Mouse (Mus musculus): ENCODE results near the gene Slc39a1. TPM values are rescaled to one million over a fixed set of nuclear protein-coding genes. Genes with fewer than 3 reads are reported as not detected.
"Not testable (repeated sequence)": the region's sequence is repeated elsewhere in the genome, so short reads cannot be mapped to it uniquely, and the experiment has no call there.

The Slc39a1 gene
- polyA plus RNA-seq, 1 experiment: 55.0 TPM

GRCm38 (mm10) chr3:90265932-90266741, 18.2 kb downstream of the Slc39a1 start:
- no peak for DNase-seq (ENCODE audit: low spot score)

- DNase-seq (ENCODE audit: low spot score): no peak
These were observed 19.2 kb downstream of the Slc39a1 start for GRCm38 (mm10) chr3:90266901-90267775.

GRCm38 (mm10) chr3:90268190-90268589, 20.2 kb downstream of the Slc39a1 start:
- DNase-seq (ENCODE audit: low spot score): no peak

- no peak for DNase-seq (ENCODE audit: low spot score)
These were observed 21.0 kb downstream of the Slc39a1 start for GRCm38 (mm10) chr3:90268971-90269370.

- no peak for DNase-seq (ENCODE audit: low spot score)
These were observed 22.8 kb downstream of the Slc39a1 start for GRCm38 (mm10) chr3:90270784-90271183.

GRCm38 (mm10) chr3:90272170-90272569, 24.2 kb downstream of the Slc39a1 start:
- DNase-seq (ENCODE audit: low spot score): no peak

GRCm38 (mm10) chr3:90273855-90274254, 25.9 kb downstream of the Slc39a1 start:
- no peak for DNase-seq (ENCODE audit: low spot score)

- DNase-seq (ENCODE audit: low spot score): no peak
These were observed 27.3 kb downstream of the Slc39a1 start for GRCm38 (mm10) chr3:90275286-90275685.

GRCm38 (mm10) chr3:90276858-90277257, 28.9 kb downstream of the Slc39a1 start:
- DNase-seq (ENCODE audit: low spot score): no peak

- DNase-seq (ENCODE audit: low spot score): no peak
These were observed 29.8 kb downstream of the Slc39a1 start for GRCm38 (mm10) chr3:90277793-90278192.

GRCm38 (mm10) chr3:90278211-90278610, 30.2 kb downstream of the Slc39a1 start:
- DNase-seq (ENCODE audit: low spot score): no peak

GRCm38 (mm10) chr3:90279216-90279615, 31.2 kb downstream of the Slc39a1 start:
- no peak for DNase-seq (ENCODE audit: low spot score)

- no peak for DNase-seq (ENCODE audit: low spot score)
These were observed 31.8 kb downstream of the Slc39a1 start for GRCm38 (mm10) chr3:90279743-90280142.

- no peak for DNase-seq (ENCODE audit: low spot score)
These were observed 32.7 kb downstream of the Slc39a1 start for GRCm38 (mm10) chr3:90280708-90281107.

GRCm38 (mm10) chr3:90284150-90284549, 36.2 kb downstream of the Slc39a1 start:
- DNase-seq (ENCODE audit: low spot score): no peak

GRCm38 (mm10) chr3:90289403-90289802, 41.4 kb downstream of the Slc39a1 start:
- DNase-seq (ENCODE audit: low spot score): not testable (repeated sequence)

GRCm38 (mm10) chr3:90290602-90291001, 42.6 kb downstream of the Slc39a1 start:
- no peak for DNase-seq (ENCODE audit: low spot score)

- DNase-seq (ENCODE audit: low spot score): no peak
These were observed 44.0 kb downstream of the Slc39a1 start for GRCm38 (mm10) chr3:90291982-90292344.

- peak; percentile 90 for DNase-seq (ENCODE audit: low spot score)
These were observed 44.6 kb downstream of the Slc39a1 start, which contains the start of gene Gatad2b for GRCm38 (mm10) chr3:90292345-90293275. TSS of gene Gatad2b (plus strand) at chr3:90293178.

- peak; percentile 64 for DNase-seq (ENCODE audit: low spot score)
These were observed 45.5 kb downstream of the Slc39a1 start for GRCm38 (mm10) chr3:90293352-90294063.

GRCm38 (mm10) chr3:90294064-90294440, 46.1 kb downstream of the Slc39a1 start:
- DNase-seq (ENCODE audit: low spot score): no peak

Data from urinary bladder, adult 2 months (tissue).